Comparison of ENCODE assay signal across 21 mouse cellular contexts in genomic region chr16:27793406-27793805, GRCm38 (mm10).
DNase-seq lines count a peak whose midpoint lies in the region; ATAC-seq lines count a peak whose summit lies in the region.
"Had no signal": no experiment of that assay in that cellular context is flagged by ENCODE, and none has a peak within 500 bp of the region (broad histone marks: within the 10 kb centered on the region; RNA-seq: fewer than 3 reads in every experiment).

No protein-coding gene starts in this region.

- peak; percentile 74; the same call in 1 of the 2 replicates for ATAC-seq in lung, embryonic 15.5 days (ENCODE audit: borderline replicate concordance, extremely low read depth, low FRiP score, low TSS enrichment)
- ATAC-seq: forebrain, embryonic 14.5 days; forebrain, embryonic 16.5 days had no signal

- H3K4me3 ChIP-seq in lung, embryonic 15.5 days = no peak overlapping the region
- H3K4me3 ChIP-seq: embryonic facial prominence, embryonic 13.5 days; embryonic facial prominence, embryonic 15.5 days; erythroblast, embryonic 14.5 days; forebrain, embryonic 10.5 days; forebrain, embryonic 12.5 days had no signal

- no peaks in the 10 kb centered on the region for H3K4me1 ChIP-seq in lung, embryonic 15.5 days
- H3K4me1 ChIP-seq: embryonic facial prominence, embryonic 13.5 days; embryonic facial prominence, embryonic 15.5 days; forebrain, embryonic 10.5 days; forebrain, embryonic 12.5 days had no signal

- DNase-seq in lung, postnatal 25 days (ENCODE audit: low spot score) = no peak
- peak; percentile 3 for DNase-seq in lung, postnatal 10 days
- no peak for DNase-seq in lung, adult 18-20 months
- DNase-seq: adrenal gland, adult 2 months; adrenal gland, postnatal 10 days; adrenal gland, postnatal 25 days; cerebellum, adult 11 months; cerebellum, adult 18-20 months; cerebellum, adult 8-10 months; cerebellum, adult 9-11 months; cerebellum, postnatal 14 days; cerebellum, postnatal 36 days; embryo, embryonic 11 days had no signal

- H3K36me3 ChIP-seq in lung, embryonic 15.5 days = no peaks in the 10 kb centered on the region
- H3K36me3 ChIP-seq: embryonic facial prominence, embryonic 13.5 days; embryonic facial prominence, embryonic 15.5 days; forebrain, embryonic 10.5 days; forebrain, embryonic 12.5 days had no signal

- no peak overlapping the region for H3K9ac ChIP-seq in lung, embryonic 15.5 days
- H3K9ac ChIP-seq: embryonic facial prominence, embryonic 13.5 days; embryonic facial prominence, embryonic 15.5 days; forebrain, embryonic 12.5 days had no signal

- H3K4me2 ChIP-seq in lung, embryonic 15.5 days = no peak overlapping the region
- H3K4me2 ChIP-seq: embryonic facial prominence, embryonic 13.5 days; embryonic facial prominence, embryonic 15.5 days; forebrain, embryonic 12.5 days had no signal

- no peak overlapping the region for H3K27ac ChIP-seq in lung, embryonic 15.5 days
- H3K27ac ChIP-seq: embryonic facial prominence, embryonic 13.5 days; embryonic facial prominence, embryonic 15.5 days; forebrain, embryonic 10.5 days; forebrain, embryonic 12.5 days had no signal

- H3K9me3 ChIP-seq in lung, embryonic 15.5 days = no peaks in the 10 kb centered on the region
- H3K9me3 ChIP-seq: embryonic facial prominence, embryonic 13.5 days; embryonic facial prominence, embryonic 15.5 days; forebrain, embryonic 10.5 days; forebrain, embryonic 12.5 days had no signal

- no peaks in the 10 kb centered on the region for H3K27me3 ChIP-seq in lung, embryonic 15.5 days
- H3K27me3 ChIP-seq: embryonic facial prominence, embryonic 13.5 days; embryonic facial prominence, embryonic 15.5 days; forebrain, embryonic 12.5 days had no signal

- 34% methylated on average over 1 of the region's 1 CpGs for WGBS in lung, embryonic 15.5 days
